Mouse (Mus musculus): ENCODE measurements around the gene Cox5b.

DNA sequence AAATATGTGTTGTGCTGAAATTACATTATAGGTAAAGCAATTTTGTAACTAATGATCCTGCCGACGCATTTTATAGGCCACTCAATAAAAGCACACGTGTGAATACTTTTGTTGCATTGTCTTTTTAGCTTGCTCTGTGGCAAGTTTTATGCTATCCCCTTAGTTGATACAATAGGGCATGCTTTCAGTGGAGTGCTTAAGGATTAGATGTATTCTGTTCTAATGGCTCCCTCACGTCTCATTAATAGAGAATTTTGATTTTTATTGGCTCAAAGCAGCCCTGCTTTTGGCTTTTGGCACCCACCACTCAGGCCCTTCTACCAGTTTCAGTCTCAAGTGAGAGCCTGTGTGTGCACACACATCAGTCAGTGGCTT, 32.8 kb downstream of the Cox5b start:
- TF ChIP-seq POLR2A (IDR thresholded peaks at IDR 0.05; ENCODE audit: borderline replicate concordance, insufficient read depth, low read length) (no peak), CTCF (IDR thresholded peaks at IDR 0.05; ENCODE audit: borderline replicate concordance, insufficient read depth, low read depth, low read length) (no peak)

Measured in cerebellum, adult 2 months (tissue).